Mouse (Mus musculus) heart, embryonic 12.5 days (tissue): ENCODE results near the gene Ptgfrn. TPM values are rescaled to one million over a fixed set of nuclear protein-coding genes. Genes with fewer than 3 reads are reported as not detected.
A peak's percentile ranks its signal among the peaks of the same experiment; 100 is the strongest.

ENCODE experiments used
- ATAC-seq: fragments of 200-750 bp; cut with Nextera tagmentation; 2 replicates; pipeline ENCODE4 v1.8.0; 2017; ENCODE audit warnings: moderate TSS enrichment, moderate library complexity; ENCODE audit not compliant: insufficient number of reproducible peaks, low FRiP score
- H3K27ac ChIP-seq: fragments of 300-500 bp; sonication (generic); 2 replicates; pipeline ENCODE4 v1.5.1; 2016; ENCODE audit warnings: mild to moderate bottlenecking, moderate library complexity; ENCODE audit not compliant: poor library complexity, severe bottlenecking
- H3K27me3 ChIP-seq: fragments of 300-500 bp; sonication (generic); replicated peaks from 2 replicates; pipeline ENCODE4 v1.6.1; 2016; ENCODE audit warnings: mild to moderate bottlenecking, moderate library complexity
- H3K36me3 ChIP-seq: fragments of 300-500 bp; sonication (generic); 2 replicates; pipeline ENCODE4 v1.6.1; 2016; ENCODE audit warnings: mild to moderate bottlenecking, moderate library complexity
- H3K4me1 ChIP-seq: fragments of 300-500 bp; sonication (generic); replicated peaks from 2 replicates; pipeline ENCODE4 v1.6.1; 2016; ENCODE audit warnings: mild to moderate bottlenecking
- H3K4me2 ChIP-seq: fragments of 300-500 bp; sonication (generic); 2 replicates; pipeline ENCODE4 v1.6.1; 2016; ENCODE audit warnings: mild to moderate bottlenecking, moderate library complexity
- H3K4me3 ChIP-seq: fragments of 300-500 bp; sonication (generic); 2 replicates; pipeline ENCODE4 v1.5.1; 2016; ENCODE audit warnings: mild to moderate bottlenecking
- H3K9ac ChIP-seq: fragments of 300-500 bp; sonication (generic); 2 replicates; pipeline ENCODE4 v1.6.1; 2016; ENCODE audit warnings: mild to moderate bottlenecking, moderate library complexity
- H3K9me3 ChIP-seq: fragments of 300-500 bp; sonication (generic); replicated peaks from 2 replicates; pipeline ENCODE4 v1.6.1; 2016; ENCODE audit warnings: mild to moderate bottlenecking, moderate library complexity
- WGBS: fragments of 180-500 bp; shearing (Covaris S2); methylation state at CpG from one replicate; pipeline ENCODE4 v1.1.7; 2016; 5-methylcytosine and 5-hydroxymethylcytosine counted together
- polyA plus RNA-seq: library from polyadenylated mRNA; unstranded; fragments of >200 nt; fragmentation: Nextera tagmentation; extraction: Ambion mirVana; gene quantifications from 2 replicates; pipeline ENCODE4 v1.2.1, GENCODE M21; 2016

Gene Ptgfrn
- polyA plus RNA-seq, 1 experiment from 2014 or later: 6.8 TPM

DNA sequence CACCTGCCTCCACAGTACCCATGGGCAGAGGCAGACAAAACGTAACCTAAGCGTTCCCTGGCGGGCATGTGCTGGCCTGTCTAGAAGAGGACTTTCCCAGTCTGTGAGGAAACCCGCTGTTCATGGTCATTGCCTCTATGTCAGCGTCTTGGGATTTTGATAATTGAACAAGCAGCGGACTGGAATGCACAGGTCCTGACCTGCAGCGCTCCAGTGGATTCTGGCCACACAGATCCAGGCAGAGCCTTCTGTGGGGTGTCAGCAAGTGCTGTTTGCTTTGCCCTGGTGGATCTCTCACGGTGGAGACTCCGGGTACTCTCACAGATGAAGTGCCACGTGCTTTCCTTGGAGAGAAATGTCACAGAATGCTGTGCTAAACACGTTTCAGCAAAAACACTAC lies 26.4 kb upstream of the Ptgfrn start:
- H3K4me1 ChIP-seq: peaks cover 10% of the 10 kb centered on the region; the same call in 1 of the 2 replicates
- no peak overlapping the region for H3K4me2 ChIP-seq
- no peaks in the 10 kb centered on the region for H3K9me3 ChIP-seq
- no peak for ATAC-seq
- no peak overlapping the region for H3K9ac ChIP-seq
- no peak overlapping the region for H3K27ac ChIP-seq
- H3K4me3 ChIP-seq: no peak overlapping the region
- WGBS: 51% methylated on average over 11 of the region's 11 CpGs
- no peaks in the 10 kb centered on the region for H3K27me3 ChIP-seq
- H3K36me3 ChIP-seq: no peaks in the 10 kb centered on the region

DNA sequence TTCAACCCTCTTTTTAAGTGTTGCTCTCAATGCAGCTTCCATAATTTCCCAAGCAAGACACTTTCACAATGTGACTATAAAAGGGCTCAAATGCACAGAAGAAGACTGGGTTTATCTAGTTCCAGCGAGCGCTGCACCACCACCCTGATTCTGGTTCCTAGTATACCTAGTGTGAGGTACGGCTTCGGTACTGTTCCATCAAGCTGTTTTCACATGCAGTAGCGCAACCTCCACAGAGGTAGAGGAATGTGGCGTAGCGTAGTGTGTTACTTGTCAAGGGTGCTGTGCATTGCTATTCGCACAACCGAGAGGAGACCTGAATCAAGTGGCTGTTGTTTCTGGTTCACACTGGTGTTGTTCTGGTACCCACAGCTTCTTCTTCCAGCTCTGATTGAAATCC lies 24.8 kb upstream of the Ptgfrn start:
- no peaks in the 10 kb centered on the region for H3K36me3 ChIP-seq
- 92% methylated on average over 9 of the region's 9 CpGs for WGBS
- H3K4me2 ChIP-seq: no peak overlapping the region

GRCm38 (mm10) chr3:101132981-101133380 lies 22.9 kb upstream of the Ptgfrn start:
- H3K9me3 ChIP-seq: no peaks in the 10 kb centered on the region
- ATAC-seq: no peak
- peaks cover 23% of the 10 kb centered on the region for H3K4me1 ChIP-seq
- no peaks in the 10 kb centered on the region for H3K36me3 ChIP-seq
- H3K4me3 ChIP-seq: no peak overlapping the region
- WGBS: 88% methylated on average over 6 of the region's 6 CpGs
- H3K9ac ChIP-seq: no peak overlapping the region
- no peaks in the 10 kb centered on the region for H3K27me3 ChIP-seq
- no peak overlapping the region for H3K4me2 ChIP-seq
- no peak overlapping the region for H3K27ac ChIP-seq

More for the DNA sequence above, 24.8 kb upstream of the Ptgfrn start:
- no peak overlapping the region for H3K9ac ChIP-seq
- peaks cover 17% of the 10 kb centered on the region; the same call in 1 of the 2 replicates for H3K4me1 ChIP-seq
- no peaks in the 10 kb centered on the region for H3K27me3 ChIP-seq
- H3K27ac ChIP-seq: no peak overlapping the region
- H3K4me3 ChIP-seq: no peak overlapping the region
- no peak for ATAC-seq
- no peaks in the 10 kb centered on the region for H3K9me3 ChIP-seq

DNA sequence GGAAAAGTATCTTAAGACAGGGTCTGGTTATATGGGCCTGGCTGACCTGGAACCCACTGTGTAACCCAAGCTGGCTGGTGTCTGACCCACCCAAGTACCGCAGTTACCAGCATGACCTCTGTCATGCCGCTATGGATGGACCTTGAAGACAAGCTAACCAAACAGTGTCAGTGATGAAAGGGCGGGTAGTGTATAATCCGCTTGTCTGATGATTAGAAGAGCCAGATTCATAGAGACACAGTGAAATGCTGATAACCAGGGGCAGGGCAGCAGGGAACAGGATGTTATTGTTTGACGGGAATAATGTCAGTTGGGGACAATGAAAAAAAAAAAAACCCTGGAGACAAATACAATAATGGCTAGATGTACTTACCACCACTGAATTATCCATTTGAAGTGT lies 21.7 kb upstream of the Ptgfrn start:
- 78% methylated on average over 5 of the region's 5 CpGs for WGBS

GRCm38 (mm10) chr3:101130526-101130925 lies 20.4 kb upstream of the Ptgfrn start:
- H3K27me3 ChIP-seq: no peaks in the 10 kb centered on the region
- no peaks in the 10 kb centered on the region for H3K36me3 ChIP-seq
- H3K9me3 ChIP-seq: no peaks in the 10 kb centered on the region
- H3K27ac ChIP-seq: no peak overlapping the region
- H3K4me2 ChIP-seq: peak overlapping the region; percentile 61
- WGBS: 1% methylated on average over 11 of the region's 11 CpGs
- ATAC-seq: 0 out of 2 replicates have a peak, but pooled peaks have one; percentile 63
- peaks cover 19% of the 10 kb centered on the region for H3K4me1 ChIP-seq
- peak overlapping the region; percentile 21 for H3K4me3 ChIP-seq
- peak overlapping the region; percentile 9; the same call in 1 of the 2 replicates for H3K9ac ChIP-seq

More for the DNA sequence above, 21.7 kb upstream of the Ptgfrn start:
- no peak for ATAC-seq
- Histone ChIP-seq H3K4me3 (no peak overlapping the region), H3K9me3 (no peaks in the 10 kb centered on the region), H3K4me2 (no peak overlapping the region), H3K9ac (no peak overlapping the region), H3K4me1 (peaks cover 23% of the 10 kb centered on the region), H3K36me3 (no peaks in the 10 kb centered on the region), H3K27ac (no peak overlapping the region), H3K27me3 (no peaks in the 10 kb centered on the region)

DNA sequence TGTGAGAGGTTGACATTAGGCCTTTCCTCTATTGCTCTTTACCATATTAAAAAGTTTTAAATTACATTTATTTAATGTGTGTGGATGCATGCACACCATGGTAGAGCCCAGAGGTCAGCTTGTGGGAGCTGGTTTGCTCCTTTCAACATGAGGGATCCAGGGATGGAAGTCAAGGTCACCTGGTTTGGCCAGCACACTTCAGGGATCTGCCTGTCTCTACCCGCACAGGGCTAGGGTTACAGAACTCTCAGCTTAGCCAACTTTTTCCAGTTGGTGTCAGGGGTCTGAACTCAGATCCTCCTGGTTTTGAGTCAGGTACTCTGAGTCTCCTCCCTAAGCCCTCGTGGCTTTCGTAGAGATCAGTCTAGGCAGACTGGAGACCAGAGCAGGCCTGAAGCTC lies 19.5 kb upstream of the Ptgfrn start:
- H3K4me3 ChIP-seq: no peak overlapping the region
- no peak overlapping the region for H3K27ac ChIP-seq
- H3K4me2 ChIP-seq: no peak overlapping the region
- no peaks in the 10 kb centered on the region for H3K36me3 ChIP-seq
- no peak for ATAC-seq
- H3K4me1 ChIP-seq: peaks cover 19% of the 10 kb centered on the region
- no peak overlapping the region for H3K9ac ChIP-seq
- no peaks in the 10 kb centered on the region for H3K27me3 ChIP-seq
- H3K9me3 ChIP-seq: no peaks in the 10 kb centered on the region
- 68% methylated on average over 3 of the region's 3 CpGs for WGBS

DNA sequence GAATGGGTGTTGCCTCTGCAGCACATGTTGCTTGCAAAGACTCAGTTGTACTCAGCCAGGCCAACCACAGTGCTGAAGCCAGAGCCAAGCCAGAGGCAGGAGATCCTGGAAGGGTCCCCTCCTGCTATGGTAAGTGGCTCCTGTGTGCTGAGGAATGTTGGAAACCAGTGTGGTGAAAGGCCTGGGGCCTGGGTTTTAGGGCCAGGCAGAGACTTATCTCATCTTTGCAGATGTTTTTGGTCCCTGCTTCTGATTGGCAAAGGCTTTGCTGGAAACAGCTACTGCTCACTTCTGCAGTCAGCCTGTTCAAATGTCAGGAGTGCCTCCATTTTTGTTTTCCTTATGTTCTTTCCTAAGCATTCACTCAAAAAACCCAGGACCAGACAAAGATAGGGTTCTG lies 19.0 kb upstream of the Ptgfrn start:
- H3K36me3 ChIP-seq: no peaks in the 10 kb centered on the region
- ATAC-seq: no peak
- no peak overlapping the region for H3K4me3 ChIP-seq

DNA sequence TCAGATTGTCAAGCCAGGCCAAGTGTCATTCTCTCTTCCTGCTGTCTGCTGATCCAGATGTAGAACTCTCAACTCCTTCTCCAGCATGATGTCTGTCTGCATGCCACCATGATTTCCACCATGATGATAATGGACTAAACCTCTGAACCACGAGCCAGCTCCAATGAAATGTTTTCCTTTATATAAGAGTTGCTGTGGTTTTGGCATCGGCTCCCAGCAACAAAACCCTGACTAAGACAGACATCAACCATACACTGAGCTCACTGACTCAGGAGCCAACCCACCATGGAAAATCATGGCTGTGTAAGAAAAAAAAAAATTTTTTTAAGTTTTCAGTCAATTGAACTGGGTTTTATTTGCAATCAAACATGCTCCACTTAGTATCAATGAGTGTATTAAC lies 17.7 kb upstream of the Ptgfrn start:
- H3K4me2 ChIP-seq: no peak overlapping the region
- H3K9ac ChIP-seq: no peak overlapping the region
- no peak overlapping the region for H3K4me3 ChIP-seq
- no peak overlapping the region for H3K27ac ChIP-seq
- H3K9me3 ChIP-seq: no peaks in the 10 kb centered on the region
- peaks cover 19% of the 10 kb centered on the region for H3K4me1 ChIP-seq
- H3K27me3 ChIP-seq: no peaks in the 10 kb centered on the region
- no peak for ATAC-seq
- H3K36me3 ChIP-seq: no peaks in the 10 kb centered on the region
- WGBS: 84% methylated on average over 2 of the region's 2 CpGs

More for the DNA sequence above, 19.0 kb upstream of the Ptgfrn start:
- no peaks in the 10 kb centered on the region for H3K27me3 ChIP-seq
- peaks cover 19% of the 10 kb centered on the region for H3K4me1 ChIP-seq
- H3K9me3 ChIP-seq: no peaks in the 10 kb centered on the region
- no peak overlapping the region for H3K9ac ChIP-seq
- H3K4me2 ChIP-seq: no peak overlapping the region
- H3K27ac ChIP-seq: no peak overlapping the region

- H3K9ac ChIP-seq: no peak overlapping the region
- no peaks in the 10 kb centered on the region for H3K36me3 ChIP-seq
- H3K4me3 ChIP-seq: no peak overlapping the region
- ATAC-seq: no peak
- no peak overlapping the region for H3K27ac ChIP-seq
- H3K27me3 ChIP-seq: no peaks in the 10 kb centered on the region
- H3K4me2 ChIP-seq: no peak overlapping the region
- WGBS: 87% methylated on average over 5 of the region's 5 CpGs
- peaks cover 10% of the 10 kb centered on the region for H3K4me1 ChIP-seq
- H3K9me3 ChIP-seq: no peaks in the 10 kb centered on the region
Measured at GRCm38 (mm10) chr3:101124716-101125115, 14.6 kb upstream of the Ptgfrn start.

DNA sequence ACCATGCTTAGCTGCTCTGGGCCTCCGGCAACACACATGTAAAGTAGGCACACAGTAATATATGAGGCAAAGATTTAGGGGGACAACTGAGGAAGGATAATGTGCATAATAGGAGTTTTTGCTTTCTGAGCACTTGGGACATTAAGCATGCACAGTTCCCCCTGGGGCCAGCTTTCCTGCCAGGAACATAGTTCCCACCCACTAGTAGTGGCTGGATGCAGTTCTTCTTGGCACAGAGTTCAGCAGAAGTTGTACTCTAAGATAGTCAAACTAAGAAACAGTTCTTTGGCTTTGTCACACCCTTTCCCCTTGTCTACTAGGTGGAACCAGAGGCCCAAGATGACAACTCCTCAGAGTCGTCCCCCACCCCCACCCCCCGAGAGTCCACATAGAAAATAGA lies 12.4 kb upstream of the Ptgfrn start:
- H3K4me3 ChIP-seq: no peak overlapping the region
- WGBS: 76% methylated on average over 3 of the region's 3 CpGs
- ATAC-seq: no peak

GRCm38 (mm10) chr3:101117774-101118173 lies 7.7 kb upstream of the Ptgfrn start:
- H3K4me3 ChIP-seq: no peak overlapping the region
- H3K4me1 ChIP-seq: no peaks in the 10 kb centered on the region; the same call in 1 of the 2 replicates
- no peak overlapping the region for H3K4me2 ChIP-seq
- 91% methylated on average over 11 of the region's 11 CpGs for WGBS
- H3K27ac ChIP-seq: no peak overlapping the region
- H3K36me3 ChIP-seq: no peaks in the 10 kb centered on the region
- no peaks in the 10 kb centered on the region; the same call in 1 of the 2 replicates for H3K9me3 ChIP-seq
- no peaks in the 10 kb centered on the region for H3K27me3 ChIP-seq
- H3K9ac ChIP-seq: no peak overlapping the region
- no peak for ATAC-seq

More for the DNA sequence above, 12.4 kb upstream of the Ptgfrn start:
- H3K9me3 ChIP-seq: no peaks in the 10 kb centered on the region; the same call in 1 of the 2 replicates
- no peaks in the 10 kb centered on the region for H3K36me3 ChIP-seq
- no peaks in the 10 kb centered on the region for H3K4me1 ChIP-seq
- H3K9ac ChIP-seq: no peak overlapping the region
- H3K4me2 ChIP-seq: no peak overlapping the region
- H3K27ac ChIP-seq: no peak overlapping the region
- H3K27me3 ChIP-seq: no peaks in the 10 kb centered on the region

DNA sequence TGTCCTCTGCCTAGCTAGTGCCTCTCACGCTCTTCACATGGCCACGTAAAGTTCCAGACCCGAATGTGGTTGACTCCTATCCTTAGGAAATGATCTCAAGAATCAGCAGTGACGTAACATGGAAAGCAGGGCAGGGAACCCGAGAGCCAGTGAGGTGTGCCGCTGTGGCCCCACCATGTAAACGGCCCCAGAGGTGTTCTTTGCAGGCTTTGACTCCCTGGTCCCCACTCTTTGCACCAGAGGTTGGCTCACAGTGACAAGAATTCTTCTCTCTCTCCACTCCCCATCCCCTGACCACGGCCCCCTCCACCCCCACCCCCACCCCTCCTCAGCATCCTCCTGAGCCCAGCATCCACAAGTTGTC lies 7.3 kb upstream of the Ptgfrn start:
- no peak overlapping the region for H3K4me2 ChIP-seq
- H3K9me3 ChIP-seq: no peaks in the 10 kb centered on the region; the same call in 1 of the 2 replicates
- H3K27ac ChIP-seq: no peak overlapping the region
- H3K9ac ChIP-seq: no peak overlapping the region
- H3K27me3 ChIP-seq: no peaks in the 10 kb centered on the region
- no peak overlapping the region for H3K4me3 ChIP-seq
- ATAC-seq: no peak
- 84% methylated on average over 8 of the region's 8 CpGs for WGBS
- no peaks in the 10 kb centered on the region; the same call in 1 of the 2 replicates for H3K4me1 ChIP-seq
- H3K36me3 ChIP-seq: no peaks in the 10 kb centered on the region
